8 mouse cellular contexts compared by ENCODE assay signal in the genomic region with DNA sequence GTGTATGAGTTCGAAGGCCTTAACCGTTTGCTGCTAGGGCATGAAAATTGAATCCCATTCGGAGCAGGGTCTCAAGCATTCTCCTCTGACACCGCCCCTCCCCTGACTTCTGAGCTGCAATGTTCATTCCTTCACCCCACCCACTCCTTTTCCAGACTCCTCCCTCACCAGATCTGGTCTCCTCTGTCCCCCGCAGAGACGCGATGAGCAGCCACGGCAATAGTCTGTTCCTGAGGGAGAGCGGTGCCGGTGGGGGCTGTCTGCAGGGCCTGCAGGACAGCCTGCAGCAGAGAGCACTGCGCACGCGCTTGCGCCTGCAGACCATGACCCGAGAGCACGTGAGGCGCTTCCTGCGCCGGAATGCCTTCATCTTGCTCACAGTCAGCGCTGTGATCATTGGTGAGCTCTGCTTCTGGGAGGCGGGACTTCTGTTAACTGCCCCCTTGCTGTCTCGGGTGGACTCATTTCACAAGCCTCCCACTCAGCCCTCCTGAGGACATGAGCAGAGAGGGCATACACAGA. TPM values are rescaled to one million over a fixed set of nuclear protein-coding genes. Genes with fewer than 3 reads are reported as not detected.
A peak's percentile ranks its signal among the peaks of the same experiment; 100 is the strongest.
DNase-seq lines count a peak whose midpoint lies in the region; ATAC-seq and TF ChIP-seq lines count a peak whose summit lies in the region.

No protein-coding gene starts in this region.

- peak overlapping the region; percentile 37 for H3K4me3 ChIP-seq in hindbrain, postnatal 0 days (ENCODE audit: low read length)

- peak; percentile 76 for DNase-seq in adrenal gland, postnatal 10 days
- peak; percentile 66 for DNase-seq in embryo, embryonic 11.5 days (ENCODE audit: low read depth, low spot score)
- DNase-seq in gastrocnemius, postnatal 25 days, result peak; percentile 73
- peak; percentile 94 for DNase-seq in hindbrain, postnatal 0 days (ENCODE audit: low spot score)
- peak; percentile 91 for DNase-seq in left cerebral cortex, adult 11 months (ENCODE audit: low spot score)
- peak; percentile 81 for DNase-seq in lung, postnatal 10 days
- peak; percentile 94 for DNase-seq in right cerebral cortex, adult 18-20 months

- peak; percentile 38; the same call in 1 of the 2 replicates for TF ChIP-seq CTCF in hindbrain, postnatal 0 days (IDR thresholded peaks at IDR 0.05; ENCODE audit: low read depth)

- no peaks in the 10 kb centered on the region for H3K27me3 ChIP-seq in hindbrain, postnatal 0 days (ENCODE audit: insufficient read depth, low read length)

- no peaks in the 10 kb centered on the region for H3K9me3 ChIP-seq in hindbrain, postnatal 0 days (ENCODE audit: low read length)

- no peaks in the 10 kb centered on the region; the same call in 1 of the 2 replicates for H3K4me1 ChIP-seq in hindbrain, postnatal 0 days (ENCODE audit: insufficient read depth, low read length)

- WGBS in hindbrain, postnatal 0 days, result 4% methylated on average over 22 of the region's 22 CpGs

- peak overlapping the region; percentile 81 for H3K27ac ChIP-seq in hindbrain, postnatal 0 days

- H3K9ac ChIP-seq in hindbrain, postnatal 0 days (replicated peaks; ENCODE audit: low read length), result peak overlapping the region; percentile 56

- peak overlapping the region; percentile 59 for H3K4me2 ChIP-seq in hindbrain, postnatal 0 days (ENCODE audit: low read depth, low read length)

- peak; percentile 99 for ATAC-seq in hindbrain, postnatal 0 days
- ATAC-seq in monocyte, adult 5-6 weeks (replicated peaks; ENCODE audit: insufficient number of reproducible peaks, low FRiP score, low TSS enrichment, poor library complexity, severe bottlenecking), result no peak

- no peaks in the 10 kb centered on the region for H3K36me3 ChIP-seq in hindbrain, postnatal 0 days (ENCODE audit: insufficient read depth, low read length)

RNA-seq across cellular contexts. Expression of a gene that starts 7.3 kb away (rescaled TPM):
- under 1 TPM; 0.33 to 0.39 TPM for total RNA-seq in adrenal gland, postnatal 10 days (2021)
- total RNA-seq in gastrocnemius, postnatal 25 days (2021), result not detected
- total RNA-seq in hindbrain, postnatal 0 days (2014; rRNA removed), result 79.2 and 80.1 TPM in 2 replicates
- polyA plus RNA-seq in hindbrain, postnatal 0 days (2015; fragmentation: Nextera tagmentation; extraction: Ambion mirVana), result 38.8 and 41.3 TPM in 2 replicates
- not detected in 3 replicates for total RNA-seq in monocyte, adult 5-6 weeks (2017)

RNA-seq across cellular contexts. Expression of a gene that starts 34.8 kb away (rescaled TPM):
- total RNA-seq in adrenal gland, postnatal 10 days (2021), result not detected
- total RNA-seq in gastrocnemius, postnatal 25 days (2021), result not detected
- not detected in 2 replicates for total RNA-seq in hindbrain, postnatal 0 days (2014; rRNA removed)
- 0.16 and 0.28 TPM in 2 replicates for polyA plus RNA-seq in hindbrain, postnatal 0 days (2015; fragmentation: Nextera tagmentation; extraction: Ambion mirVana)
- total RNA-seq in monocyte, adult 5-6 weeks (2017), result not detected in 3 replicates

Comparison
In these comparisons a context has a peak if more than half of its experiments do, and no peak if none do; other contexts are left out.
1. RNA of a gene that starts 7.3 kb away (total RNA-seq): 79.2 to 80.1 TPM in hindbrain, postnatal 0 days; 0.33 to 0.39 TPM in adrenal gland, postnatal 10 days, not detected in gastrocnemius, postnatal 25 days and not detected in monocyte, adult 5-6 weeks; every median in the first group is over 10 times any median in the second.
2. Peak in every context shown above with its lines, with median percentiles within 50 percentile points of each other: DNase-seq.